Mouse (Mus musculus) forebrain, postnatal 0 days (tissue): ENCODE results near the gene Pkd1. TPM values are rescaled to one million over a fixed set of nuclear protein-coding genes. Genes with fewer than 3 reads are reported as not detected.

Experiments
- ATAC-seq: fragments of 200-750 bp; cut with Nextera tagmentation; 2 replicates; pipeline ENCODE4 v1.8.0; 2017; ENCODE audit warnings: mild to moderate bottlenecking, moderate library complexity
- DNase-seq: peaks from one replicate; pipeline ENCODE4 v3.0.0-alpha.2; 2015
- H3K27ac ChIP-seq: fragments of 300-500 bp; sonication (generic); 2 replicates; pipeline ENCODE4 v1.5.1; 2014; ENCODE audit warnings: low read depth, mild to moderate bottlenecking, antibody characterized with exemption, low read length, moderate library complexity, mixed read lengths
- H3K27me3 ChIP-seq: fragments of 300-500 bp; sonication (generic); 2 replicates; pipeline ENCODE4 v1.6.1; 2014; ENCODE audit warnings: mild to moderate bottlenecking, low read length, mixed read lengths; ENCODE audit not compliant: insufficient read depth
- H3K36me3 ChIP-seq: fragments of 300-500 bp; sonication (generic); 2 replicates; pipeline ENCODE4 v1.6.1; 2014; ENCODE audit warnings: mild to moderate bottlenecking, moderate library complexity; ENCODE audit not compliant: insufficient read depth
- H3K4me1 ChIP-seq: fragments of 300-500 bp; sonication (generic); 2 replicates; pipeline ENCODE4 v1.6.1; 2014; ENCODE audit warnings: antibody characterized with exemption; ENCODE audit not compliant: insufficient read depth
- H3K4me2 ChIP-seq: fragments of 300-500 bp; sonication (generic); 2 replicates; pipeline ENCODE4 v1.6.1; 2014; ENCODE audit warnings: low read depth, mild to moderate bottlenecking, moderate library complexity
- H3K4me3 ChIP-seq: fragments of 300-500 bp; sonication (generic); 2 replicates; pipeline ENCODE4 v1.5.1; 2014; ENCODE audit warnings: low read depth, low read length, mixed read lengths
- H3K9ac ChIP-seq: fragments of 300-500 bp; sonication (generic); 2 replicates; pipeline ENCODE4 v1.6.1; 2014; ENCODE audit warnings: mild to moderate bottlenecking
- H3K9me3 ChIP-seq: fragments of 300-500 bp; sonication (generic); 2 replicates; pipeline ENCODE4 v1.6.1; 2016; ENCODE audit warnings: low read length
- CTCF ChIP-seq: sonication (generic); IDR thresholded peaks from 2 replicates; pipeline ENCODE4 v1.5.1; 2016; ENCODE audit warnings: antibody characterized with exemption, control low read depth, low read depth
- WGBS: fragments of 180-500 bp; shearing (Covaris S2); extraction: QIAGEN DNeasy Blood & Tissue Kit; methylation state at CpG from one replicate; pipeline ENCODE4 v1.1.7; 2014; 5-methylcytosine and 5-hydroxymethylcytosine counted together
- polyA plus RNA-seq: library from polyadenylated mRNA; unstranded; fragments of >200 nt; fragmentation: Nextera tagmentation; extraction: Ambion mirVana; gene quantifications from 2 replicates; pipeline ENCODE4 v1.2.1, GENCODE M21; 2015
- total RNA-seq: library from RNA; depleted of rRNA; stranded (reverse); fragments of >200 nt; gene quantifications from 2 replicates; pipeline ENCODE4 v1.2.3, GENCODE M21; 2014

Gene Pkd1
- total and polyA plus RNA-seq, 2 experiments from 2014 or later: 8.9 to 58.8 TPM

DNA sequence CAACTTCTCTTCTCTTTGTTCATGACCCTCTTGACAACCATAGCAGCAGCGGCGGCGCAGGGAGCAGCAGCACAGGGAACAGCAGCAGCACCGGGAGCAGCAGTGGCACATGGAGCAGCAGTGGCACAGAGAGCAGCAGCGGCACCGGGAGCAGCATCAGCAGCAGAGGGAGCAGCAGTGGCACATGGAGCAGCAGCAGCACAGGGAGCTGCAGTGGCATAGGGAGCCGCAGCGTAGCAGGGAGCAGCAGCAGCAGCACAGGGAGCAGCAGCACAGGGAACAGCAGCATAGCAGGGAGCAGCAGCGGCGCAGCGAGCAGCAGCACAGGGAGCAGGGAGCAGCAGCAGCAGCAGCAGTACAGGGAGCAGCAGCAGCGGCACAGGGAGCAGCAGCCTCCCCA is 5.0 kb upstream of the Pkd1 start:
- H3K4me2 ChIP-seq: no peak overlapping the region
- peak; percentile 60 for ATAC-seq

DNA sequence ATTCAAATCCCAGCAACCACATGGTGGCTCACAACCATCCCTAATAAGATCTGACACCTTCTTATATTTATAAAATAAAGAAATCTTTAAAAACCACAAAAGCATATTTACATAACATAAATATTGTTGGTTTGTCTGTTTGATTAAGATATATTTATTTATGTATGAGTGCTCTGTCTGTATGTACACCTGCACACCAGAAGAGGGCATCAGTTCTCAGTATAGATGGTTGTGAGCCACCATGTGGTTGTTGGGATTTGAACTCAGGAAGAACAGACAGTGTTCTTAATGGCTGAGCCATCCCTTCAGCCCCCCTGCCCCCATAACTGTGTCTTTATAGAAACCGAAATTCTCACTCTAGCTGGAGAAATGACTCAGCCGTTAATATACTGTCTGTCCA is 4.4 kb upstream of the Pkd1 start:
- H3K36me3 ChIP-seq: no peaks in the 10 kb centered on the region
- 91% methylated on average over 2 of the region's 2 CpGs for whole genome bisulfite sequencing
- no peaks in the 10 kb centered on the region for H3K27me3 ChIP-seq
- H3K4me2 ChIP-seq: no peak overlapping the region
- no peak for ATAC-seq
- H3K9ac ChIP-seq: no peak overlapping the region
- H3K27ac ChIP-seq: no peak overlapping the region
- H3K4me3 ChIP-seq: no peak overlapping the region
- no peak for DNase-seq
- TF ChIP-seq CTCF: peak; percentile 32
- no peaks in the 10 kb centered on the region for H3K9me3 ChIP-seq
- no peaks in the 10 kb centered on the region for H3K4me1 ChIP-seq

More for the DNA sequence above, 5.0 kb upstream of the Pkd1 start:
- Histone ChIP-seq H3K9me3 (no peaks in the 10 kb centered on the region), H3K9ac (no peak overlapping the region), H3K27ac (no peak overlapping the region), H3K4me1 (no peaks in the 10 kb centered on the region), H3K36me3 (no peaks in the 10 kb centered on the region), H3K4me3 (no peak overlapping the region), H3K27me3 (no peaks in the 10 kb centered on the region)
- peak; percentile 42 for DNase-seq
- WGBS: 20% methylated on average over 12 of the region's 12 CpGs
- TF ChIP-seq CTCF: peak; percentile 31; the same call in 1 of the 2 replicates

DNA sequence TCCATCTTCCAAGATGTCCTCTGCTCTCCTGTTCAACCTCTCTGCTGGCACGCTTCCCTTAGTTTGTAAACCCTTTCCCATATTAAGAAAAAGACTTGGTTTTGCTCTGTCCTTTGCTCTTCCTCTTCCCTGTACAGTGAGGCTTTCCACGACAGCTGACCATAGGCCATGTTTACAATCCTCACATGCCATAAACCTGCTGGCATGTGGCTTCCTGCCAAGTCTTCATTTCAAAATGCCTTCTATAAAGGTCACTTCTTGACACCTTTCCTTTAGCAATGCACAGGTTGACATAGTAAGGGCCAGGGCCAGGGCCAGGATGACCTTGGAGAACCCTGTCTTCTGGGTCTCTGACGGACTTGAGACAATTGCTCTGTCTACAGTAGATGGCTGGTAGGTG is 3.4 kb upstream of the Pkd1 start:
- WGBS: 88% methylated on average over 3 of the region's 3 CpGs
- ATAC-seq (no peak), DNase-seq (no peak)
- Histone ChIP-seq H3K4me3 (no peak overlapping the region), H3K27me3 (no peaks in the 10 kb centered on the region), H3K4me2 (no peak overlapping the region), H3K9ac (no peak overlapping the region), H3K4me1 (peaks cover 5% of the 10 kb centered on the region), H3K9me3 (no peaks in the 10 kb centered on the region), H3K36me3 (no peaks in the 10 kb centered on the region), H3K27ac (no peak overlapping the region)
- TF ChIP-seq CTCF: no peak

DNA sequence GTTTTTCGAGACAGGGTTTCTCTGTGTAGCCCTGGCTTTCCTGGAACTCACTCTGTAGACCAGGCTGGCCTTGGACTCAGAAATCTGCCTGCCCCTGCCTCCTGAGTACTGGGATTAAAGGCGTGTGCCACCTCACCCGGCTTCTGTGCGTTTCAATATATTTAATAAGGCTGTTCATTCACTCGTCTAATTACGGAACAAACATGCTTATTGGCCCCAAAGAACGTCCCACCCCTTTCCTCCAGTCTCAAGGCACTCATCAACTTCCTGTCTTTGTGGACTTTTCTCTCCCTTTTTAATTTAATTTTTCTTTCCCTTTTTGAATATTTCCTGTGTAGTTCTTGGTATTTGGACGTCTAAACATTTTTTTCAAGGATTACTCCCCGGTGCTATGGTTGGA is 1.2 kb upstream of the Pkd1 start:
- Histone ChIP-seq H3K27me3 (no peaks in the 10 kb centered on the region), H3K9ac (no peak overlapping the region), H3K9me3 (no peaks in the 10 kb centered on the region), H3K27ac (no peak overlapping the region), H3K36me3 (no peaks in the 10 kb centered on the region), H3K4me1 (peaks cover 19% of the 10 kb centered on the region), H3K4me2 (0 out of 2 replicates have a peak overlapping the region, but pooled peaks have one; percentile 84), H3K4me3 (no peak overlapping the region; the same call in 1 of the 2 replicates)
- DNase-seq: no peak
- no peak for ATAC-seq
- 20% methylated on average over 9 of the region's 9 CpGs for WGBS
- no peak for TF ChIP-seq CTCF

DNA sequence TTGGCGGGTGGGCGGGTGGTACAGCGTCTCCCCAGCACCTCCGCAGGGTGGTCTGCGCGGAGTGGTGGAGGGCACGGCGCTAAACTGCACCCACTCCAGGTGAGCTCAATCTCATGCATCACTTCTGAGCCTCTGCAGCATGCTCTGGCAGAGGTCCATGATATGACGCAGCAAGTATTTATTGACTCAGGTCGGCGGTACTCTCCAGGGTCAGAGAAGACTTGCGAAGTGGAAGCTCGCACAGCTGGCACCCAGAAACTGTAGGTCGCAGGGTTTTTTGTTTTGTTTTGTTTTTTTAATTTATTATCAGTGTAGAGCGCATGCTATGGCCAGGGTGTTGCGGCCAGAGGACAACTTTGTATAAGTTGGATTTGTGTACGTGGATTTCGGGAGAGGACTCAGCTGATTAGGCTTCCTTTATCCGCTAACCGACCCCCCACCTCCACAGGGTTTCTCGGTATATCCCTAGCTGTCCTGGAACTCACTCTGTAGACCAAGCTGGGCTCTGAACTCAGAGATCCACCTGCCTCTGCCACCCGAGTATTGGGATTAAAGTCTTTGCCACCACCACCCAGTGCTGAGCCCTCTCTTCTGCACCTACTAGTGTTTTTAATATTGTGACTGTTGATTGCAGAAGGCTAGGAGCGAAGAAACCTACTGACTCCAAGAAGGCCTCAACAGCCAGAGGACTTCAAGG is 565 bp upstream of the Pkd1 start:
- peak overlapping the region; percentile 84 for H3K4me2 ChIP-seq
- no peak for TF ChIP-seq CTCF
- peak overlapping the region; percentile 88 for H3K4me3 ChIP-seq
- no peak overlapping the region for H3K9ac ChIP-seq
- no peaks in the 10 kb centered on the region for H3K27me3 ChIP-seq
- peak overlapping the region; percentile 93 for H3K27ac ChIP-seq
- peak; percentile 10 for DNase-seq
- H3K9me3 ChIP-seq: no peaks in the 10 kb centered on the region
- no peaks in the 10 kb centered on the region for H3K36me3 ChIP-seq
- ATAC-seq: no peak
- peaks cover 19% of the 10 kb centered on the region for H3K4me1 ChIP-seq
- WGBS: 6% methylated on average over 23 of the region's 23 CpGs

DNA sequence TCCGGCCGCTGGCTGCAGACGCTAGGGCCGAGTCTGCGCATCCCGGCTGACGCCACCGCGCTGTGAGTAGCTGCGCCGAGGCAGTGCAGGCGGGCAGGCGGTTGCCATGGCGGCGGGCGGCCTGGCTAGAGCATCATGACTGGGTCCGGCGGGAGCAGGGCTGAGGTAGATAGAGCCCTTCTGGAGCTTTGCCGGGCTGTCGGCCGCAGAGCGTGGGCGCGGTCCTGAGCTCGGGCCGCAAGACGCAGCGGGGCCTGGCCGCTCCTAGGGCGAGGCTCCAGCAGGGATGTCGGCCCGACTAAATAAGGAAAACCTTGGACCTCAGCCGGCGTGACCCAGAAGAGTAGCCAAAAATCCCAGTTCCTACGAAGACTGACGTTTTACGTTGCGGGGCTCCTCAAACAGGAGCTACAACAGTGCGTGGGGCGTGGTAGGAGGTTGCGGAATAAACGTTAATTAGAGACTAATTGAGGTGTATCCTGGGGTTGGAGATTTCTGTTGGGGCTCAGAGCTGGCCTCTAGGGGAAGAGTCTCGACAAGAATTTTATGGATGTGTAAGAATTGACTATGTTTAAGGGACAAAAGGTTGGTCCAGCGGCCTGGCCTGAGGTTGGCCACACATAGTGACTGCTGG is 899 bp downstream of the Pkd1 start:
- peak; percentile 16; the same call in 1 of the 2 replicates for TF ChIP-seq CTCF
- Histone ChIP-seq H3K27me3 (no peaks in the 10 kb centered on the region), H3K9ac (peak overlapping the region; percentile 96), H3K4me2 (peak overlapping the region; percentile 84), H3K9me3 (no peaks in the 10 kb centered on the region), H3K4me1 (peaks cover 19% of the 10 kb centered on the region), H3K36me3 (no peaks in the 10 kb centered on the region), H3K4me3 (peak overlapping the region; percentile 88), H3K27ac (peak overlapping the region; percentile 93)
- WGBS: under 1% methylated on average over 43 of the region's 44 CpGs
- DNase-seq (peak; percentile 77), ATAC-seq (peak; percentile 80)

DNA sequence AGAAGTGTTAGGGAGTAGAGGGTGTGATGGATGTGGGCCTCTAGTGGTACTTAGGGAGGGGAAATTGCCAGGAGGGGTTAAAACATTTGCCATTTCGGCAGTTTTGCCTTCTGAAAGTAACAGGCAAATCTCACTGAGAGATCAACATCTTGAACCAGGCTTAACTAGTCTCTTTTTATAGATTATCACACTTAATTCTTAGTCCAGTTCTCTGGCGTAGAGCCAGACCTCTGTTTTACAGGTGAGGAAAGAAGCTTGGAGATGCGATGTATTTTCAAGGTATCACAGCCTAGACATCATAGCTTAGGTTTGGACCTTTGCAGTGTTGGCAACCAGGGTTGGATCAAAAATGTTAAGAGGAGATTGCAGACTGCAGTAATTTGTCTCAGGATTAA is 1.4 kb downstream of the Pkd1 start:
- Histone ChIP-seq H3K4me2 (peak overlapping the region; percentile 84), H3K4me3 (peak overlapping the region; percentile 88), H3K36me3 (no peaks in the 10 kb centered on the region), H3K9ac (peak overlapping the region; percentile 96), H3K4me1 (peaks cover 19% of the 10 kb centered on the region), H3K27me3 (no peaks in the 10 kb centered on the region), H3K9me3 (no peaks in the 10 kb centered on the region), H3K27ac (no peak overlapping the region)
- WGBS: 36% methylated on average over 3 of the region's 3 CpGs
- TF ChIP-seq CTCF: no peak
- no peak for ATAC-seq
- DNase-seq: peak; percentile 13
